Comparison of ENCODE assay signal across 12 mouse cellular contexts in the genomic region with DNA sequence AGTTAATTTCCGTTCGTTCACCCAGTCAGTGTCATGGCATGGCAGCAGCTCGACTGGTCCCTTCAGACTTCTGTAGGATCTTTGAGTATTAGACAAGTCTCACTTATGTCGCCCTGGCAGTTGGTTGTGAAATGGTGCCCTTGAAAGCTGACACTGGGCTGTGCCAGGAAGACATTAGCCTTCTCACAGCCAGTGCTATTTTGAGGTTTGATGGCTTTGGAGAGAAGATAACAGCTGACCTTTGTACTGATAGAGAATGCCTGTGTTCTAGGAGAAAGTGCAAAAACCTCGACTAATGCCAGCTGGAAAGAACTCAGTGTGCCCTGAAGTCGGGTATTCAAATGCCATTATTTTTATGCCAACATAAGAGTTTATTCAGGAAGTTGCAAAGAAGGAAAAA.
DNase-seq lines count a peak whose midpoint lies in the region; ATAC-seq lines count a peak whose summit lies in the region.
"Had no signal": no experiment of that assay in that cellular context is flagged by ENCODE, and none has a peak within 500 bp of the region (broad histone marks: within the 10 kb centered on the region; RNA-seq: fewer than 3 reads in every experiment).

No protein-coding gene starts in this region.

- peak; percentile 29; the same call in 1 of the 2 replicates for ATAC-seq in lung, embryonic 16.5 days (ENCODE audit: low read depth)
- ATAC-seq in heart, embryonic 16.5 days (replicated peaks; ENCODE audit: extremely low read depth, insufficient read depth, low FRiP score): peak; percentile 79
- no peak for ATAC-seq in granulocyte monocyte progenitor cell, adult 5-6 weeks (replicated peaks; ENCODE audit: poor library complexity, severe bottlenecking)

- no peaks in the 10 kb centered on the region for H3K36me3 ChIP-seq in lung, embryonic 16.5 days (ENCODE audit: control insufficient read depth, insufficient read depth, low read length)
- no peaks in the 10 kb centered on the region for H3K36me3 ChIP-seq in heart, embryonic 16.5 days (ENCODE audit: control insufficient read depth, insufficient read depth)

- H3K4me2 ChIP-seq in lung, embryonic 16.5 days (ENCODE audit: low read depth, low read length): no peak overlapping the region
- H3K4me2 ChIP-seq in heart, embryonic 16.5 days (ENCODE audit: low read depth, low read length): peak overlapping the region; percentile 27; the same call in 1 of the 2 replicates

- peaks cover 11% of the 10 kb centered on the region; the same call in 1 of the 2 replicates for H3K4me1 ChIP-seq in lung, embryonic 16.5 days (replicated peaks; ENCODE audit: control insufficient read depth, insufficient read depth, low read length)
- H3K4me1 ChIP-seq in heart, embryonic 16.5 days (ENCODE audit: control insufficient read depth, insufficient read depth, low read length): peaks cover 12% of the 10 kb centered on the region

- 47% methylated on average over 6 of the region's 6 CpGs for WGBS in lung, embryonic 16.5 days
- WGBS in heart, embryonic 16.5 days: 33% methylated on average over 6 of the region's 6 CpGs

- DNase-seq in lung, postnatal 4 days: no peak
- peak; percentile 59 to 71 for DNase-seq in adrenal gland, postnatal 36 days
- peak; percentile 33 for DNase-seq in lung, postnatal 36 days
- DNase-seq in MN1 (ENCODE audit: low spot score): no peak
- DNase-seq: gastrocnemius, postnatal 10 days; thymus, adult 2 months had no signal

- peak overlapping the region; percentile 28 for H3K27ac ChIP-seq in lung, embryonic 16.5 days (ENCODE audit: low read length)
- peak overlapping the region; percentile 87 for H3K27ac ChIP-seq in heart, embryonic 16.5 days (ENCODE audit: low read length)
- H3K27ac ChIP-seq: kidney, postnatal 0 days; macrophage had no signal

- H3K4me3 ChIP-seq in lung, embryonic 16.5 days (ENCODE audit: low read length): no peak overlapping the region
- no peak overlapping the region for H3K4me3 ChIP-seq in heart, embryonic 16.5 days (ENCODE audit: low read length)
- H3K4me3 ChIP-seq: erythroblast, embryonic 14.5 days had no signal

- H3K9me3 ChIP-seq in lung, embryonic 16.5 days (ENCODE audit: control insufficient read depth, low read length): no peaks in the 10 kb centered on the region
- no peaks in the 10 kb centered on the region for H3K9me3 ChIP-seq in heart, embryonic 16.5 days (replicated peaks; ENCODE audit: control insufficient read depth, low read length)

- H3K9ac ChIP-seq in lung, embryonic 16.5 days (ENCODE audit: low read length): no peak overlapping the region
- no peak overlapping the region for H3K9ac ChIP-seq in heart, embryonic 16.5 days (ENCODE audit: low read length)

- no peaks in the 10 kb centered on the region for H3K27me3 ChIP-seq in lung, embryonic 16.5 days (ENCODE audit: control insufficient read depth, insufficient read depth, low read depth, low read length)
- no peaks in the 10 kb centered on the region for H3K27me3 ChIP-seq in heart, embryonic 16.5 days (ENCODE audit: control insufficient read depth, insufficient read depth, low read length)

Comparison
In these comparisons a context has a peak if more than half of its experiments do, and no peak if none do; other contexts are left out.
1. DNase-seq: peak in adrenal gland, postnatal 36 days (2 of 2) and lung, postnatal 36 days (single experiment); none in lung, postnatal 4 days (0 of 2) and MN1 (single experiment).